Mouse (Mus musculus): ENCODE measurements around the gene Prm2.
"Not testable (repeated sequence)": the region's sequence is repeated elsewhere in the genome, so short reads cannot be mapped to it uniquely, and the experiment has no call there.

The Prm2 gene

DNA sequence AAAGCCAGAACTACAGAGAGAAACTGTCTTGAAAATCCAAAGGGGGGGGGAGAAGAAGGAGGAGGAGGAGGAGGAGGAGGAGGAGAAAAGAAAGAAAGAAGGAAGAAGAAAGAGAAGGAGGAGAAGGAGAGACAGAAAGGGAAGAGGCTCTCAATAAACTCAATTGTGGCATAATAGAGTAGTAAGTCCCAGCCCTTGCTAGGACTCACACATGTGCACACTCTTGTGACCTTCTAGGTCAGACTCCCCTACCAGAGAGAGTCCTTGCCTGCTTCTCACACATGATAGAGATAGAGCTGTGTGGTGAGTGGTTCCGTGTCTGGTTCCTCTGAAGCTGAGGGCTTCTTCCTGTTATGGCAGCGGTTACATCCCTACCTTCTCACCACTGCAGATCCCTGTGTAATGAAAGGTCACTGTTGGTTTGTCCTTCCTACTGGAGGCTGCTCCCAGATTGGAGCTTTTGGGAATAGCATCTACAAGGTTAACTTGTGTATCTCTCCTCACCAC lies 17.0 kb upstream of the Prm2 start, which contains the start of gene Gm11172:
TSS of gene Gm11172 (plus strand) at position 51 of the 507 bp plus-strand sequence.
- no peak for DNase-seq (ENCODE audit: low spot score in 2 of 2)

- no peak for DNase-seq (ENCODE audit: low spot score in 2 of 2)
Observed at GRCm38 (mm10) chr16:10810376-10810775, 14.4 kb upstream of the Prm2 start.

- no peak for DNase-seq (ENCODE audit: low spot score in 2 of 2)
Observed at GRCm38 (mm10) chr16:10805789-10806527, 10.0 kb upstream of the Prm2 start, which contains the start of gene Prm1. Prm1 (minus strand) TSS chr16:10805839.

DNA sequence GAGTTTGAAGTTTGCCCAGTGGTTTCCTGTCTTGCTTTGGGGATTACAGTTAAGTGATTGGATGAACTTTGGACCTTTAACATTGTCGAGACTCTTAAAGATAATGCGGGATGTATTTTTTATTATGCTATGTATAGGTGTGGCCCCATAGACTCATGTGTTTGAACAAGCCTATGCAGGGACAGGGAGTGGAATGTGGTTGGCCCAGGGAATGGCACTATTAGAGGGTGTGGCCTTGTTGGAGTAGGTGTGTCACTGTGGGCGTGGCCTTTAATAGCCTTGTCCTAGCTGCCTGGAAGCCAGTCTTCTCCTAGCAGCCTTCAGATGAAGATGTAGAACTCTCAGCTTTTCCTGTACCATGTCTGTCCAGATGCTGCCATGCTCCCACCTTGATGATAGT lies 6.5 kb upstream of the Prm2 start:
- not testable (repeated sequence) for DNase-seq (ENCODE audit: low spot score in 2 of 2)

GRCm38 (mm10) chr16:10790702-10791101 lies 5.2 kb downstream of the Prm2 start, which contains the start of gene Prm3:
Prm3 (minus strand) TSS chr16:10790914.
- no peak for DNase-seq (ENCODE audit: low spot score in 2 of 2)

DNA sequence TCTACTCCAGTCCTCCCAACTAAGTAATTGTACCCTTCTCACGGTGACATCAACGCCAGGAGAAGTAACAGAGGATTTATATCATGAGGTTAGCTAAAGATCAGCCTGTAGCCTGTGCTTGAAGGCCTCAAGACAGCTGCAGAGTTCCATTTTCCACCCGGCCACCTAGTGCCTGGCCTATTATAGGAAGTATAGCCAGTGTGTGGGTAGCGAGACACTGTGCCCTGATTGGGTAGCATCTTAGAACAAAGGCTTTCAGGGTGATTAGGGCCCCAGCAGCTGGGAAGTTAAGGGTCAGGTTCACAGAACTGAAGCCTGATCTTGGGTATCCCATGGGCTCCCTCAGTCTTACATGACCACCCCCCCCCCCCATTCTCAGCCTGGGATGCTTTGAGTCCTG lies 7.1 kb downstream of the Prm2 start:
- DNase-seq (ENCODE audit: low spot score in 2 of 2), result no peak

GRCm38 (mm10) chr16:10788271-10788670 lies 7.7 kb downstream of the Prm2 start, which contains the start of gene Tnp2:
Tnp2 (minus strand) TSS chr16:10788660.
- DNase-seq (ENCODE audit: low spot score in 2 of 2), result no peak

- no peak for DNase-seq (ENCODE audit: low spot score in 2 of 2)
Observed at GRCm38 (mm10) chr16:10787548-10788058, 8.3 kb downstream of the Prm2 start.

GRCm38 (mm10) chr16:10786782-10787547 lies 9.0 kb downstream of the Prm2 start:
- no peak for DNase-seq (ENCODE audit: low spot score in 2 of 2)

GRCm38 (mm10) chr16:10786288-10786687 lies 9.6 kb downstream of the Prm2 start:
- DNase-seq (ENCODE audit: low spot score in 2 of 2), result peak; percentile 44 to 79

DNA sequence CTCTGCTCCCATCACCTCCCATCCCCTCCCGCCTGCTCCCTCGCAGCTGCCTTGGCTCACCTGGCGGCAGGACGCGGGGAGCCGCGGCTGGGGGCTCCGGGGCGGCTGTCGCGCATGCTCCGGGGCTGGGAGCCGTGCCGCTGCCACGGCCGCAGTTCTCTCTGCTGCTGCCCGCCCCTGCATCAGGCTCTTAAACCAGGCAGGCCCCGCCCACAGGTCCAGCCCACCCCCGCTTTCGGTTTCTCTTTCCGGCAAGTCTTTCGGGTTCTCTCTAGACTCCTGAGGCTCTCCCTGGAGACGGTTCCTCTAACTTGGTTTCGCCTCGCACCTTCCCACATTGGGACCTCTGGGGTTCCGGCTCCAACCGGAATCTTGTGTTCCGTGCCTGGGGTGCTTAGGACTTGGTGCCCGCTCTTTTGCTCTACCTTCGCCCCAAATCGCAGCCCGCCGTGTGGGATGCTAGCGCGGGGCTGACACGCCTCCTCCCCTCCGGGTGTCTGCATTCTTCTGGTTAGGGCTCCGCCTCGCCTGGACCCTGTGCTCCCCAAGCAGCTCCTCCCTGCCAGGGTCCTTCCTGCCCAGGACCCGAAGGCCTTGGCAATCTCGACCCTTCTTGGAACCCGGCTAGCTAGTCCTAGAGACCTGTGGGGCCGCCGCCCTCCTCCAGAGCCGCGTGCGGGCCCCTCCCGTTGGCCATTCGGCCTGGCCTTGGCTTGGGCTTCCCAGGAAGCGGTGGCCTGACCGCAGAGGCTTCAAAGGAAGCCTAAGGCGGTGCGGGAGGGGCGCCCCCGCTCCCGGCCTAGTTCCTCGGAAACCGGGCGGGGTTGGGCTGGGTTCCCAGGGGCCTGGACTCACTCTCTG lies 10.3 kb downstream of the Prm2 start, which contains the start of gene Socs1:
TSS of gene Socs1 (minus strand) at position 166 of the 861 bp plus-strand sequence.
- DNase-seq (ENCODE audit: low spot score in 2 of 2), result peak; percentile 85 to 87

- peak; percentile 85 to 86 for DNase-seq (ENCODE audit: low spot score in 2 of 2)
Observed at GRCm38 (mm10) chr16:10784793-10785370, 11.1 kb downstream of the Prm2 start.

DNA sequence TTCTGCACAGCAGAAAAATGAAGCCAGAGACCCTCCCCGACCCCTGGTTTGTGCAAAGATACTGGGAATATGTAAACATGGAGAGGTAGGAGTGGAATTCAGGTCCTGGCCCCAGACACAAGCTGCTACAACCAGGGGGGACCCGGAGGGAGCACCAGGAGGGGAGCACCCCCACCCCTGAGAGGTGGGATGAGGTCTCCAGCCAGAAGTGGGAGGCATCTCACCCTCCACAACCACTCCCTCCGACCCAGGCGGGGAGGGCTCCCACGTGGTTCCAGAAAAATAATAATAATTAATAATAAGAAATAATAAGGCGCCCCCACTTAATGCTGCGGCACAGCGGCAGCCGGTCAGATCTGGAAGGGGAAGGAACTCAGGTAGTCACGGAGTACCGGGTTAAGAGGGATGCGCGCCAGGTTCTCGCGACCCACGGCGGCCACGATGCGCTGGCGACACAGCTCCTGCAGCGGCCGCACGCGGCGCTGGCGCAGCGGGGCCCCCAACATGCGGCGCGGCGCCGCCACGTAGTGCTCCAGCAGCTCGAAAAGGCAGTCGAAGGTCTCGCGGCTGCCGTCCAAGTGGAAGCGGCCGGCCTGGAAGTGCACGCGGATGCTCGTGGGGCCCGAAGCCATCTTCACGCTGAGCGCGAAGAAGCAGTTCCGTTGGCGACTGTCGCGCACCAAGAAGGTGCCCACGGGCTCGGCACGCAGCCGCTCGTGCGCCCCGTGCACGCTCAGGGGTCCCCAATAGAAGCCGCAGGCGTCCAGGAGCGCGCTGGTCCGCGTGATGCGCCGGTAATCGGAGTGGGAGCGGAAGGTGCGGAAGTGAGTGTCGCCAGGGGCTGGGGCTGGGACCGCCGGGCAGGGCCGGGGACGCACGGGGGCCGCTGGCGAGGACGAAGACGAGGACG lies 11.8 kb downstream of the Prm2 start:
- DNase-seq (ENCODE audit: low spot score in 2 of 2), result no peak

DNA sequence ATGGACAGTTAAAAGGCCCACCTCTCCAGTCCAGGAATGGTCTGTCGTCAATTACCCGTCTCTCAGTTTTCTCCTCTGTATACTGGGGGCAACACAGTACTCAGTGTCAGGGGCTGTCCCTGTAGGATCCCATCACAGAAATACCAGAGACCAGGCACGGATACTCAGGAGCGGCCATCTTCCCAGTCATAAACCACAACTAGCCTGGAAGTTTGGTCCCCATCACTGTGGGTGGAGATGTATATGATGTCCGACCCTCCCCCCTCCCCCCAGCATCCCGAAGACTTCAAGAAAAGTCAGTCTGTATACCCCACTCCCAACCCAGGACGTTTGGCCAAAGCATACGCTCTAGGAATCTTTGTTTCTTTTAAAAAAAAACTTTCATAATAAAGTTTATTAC lies 12.5 kb downstream of the Prm2 start:
- DNase-seq (ENCODE audit: low spot score in 2 of 2), result no peak

DNA sequence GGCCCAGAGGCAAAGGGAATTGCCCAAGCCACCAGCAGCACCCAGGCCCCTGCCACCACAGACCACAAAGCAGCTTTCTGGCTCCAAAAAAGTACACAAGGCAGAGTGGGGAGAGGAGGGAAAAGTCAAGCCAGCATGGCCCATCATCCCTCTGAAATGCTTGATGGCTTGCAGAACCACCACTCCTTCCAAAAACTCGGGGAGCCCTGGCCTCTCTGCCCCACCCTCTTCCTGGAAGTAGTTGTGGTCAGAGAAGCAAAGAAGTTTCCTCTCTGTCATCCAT lies 12.8 kb downstream of the Prm2 start:
- no peak for DNase-seq (ENCODE audit: low spot score in 2 of 2)

DNA sequence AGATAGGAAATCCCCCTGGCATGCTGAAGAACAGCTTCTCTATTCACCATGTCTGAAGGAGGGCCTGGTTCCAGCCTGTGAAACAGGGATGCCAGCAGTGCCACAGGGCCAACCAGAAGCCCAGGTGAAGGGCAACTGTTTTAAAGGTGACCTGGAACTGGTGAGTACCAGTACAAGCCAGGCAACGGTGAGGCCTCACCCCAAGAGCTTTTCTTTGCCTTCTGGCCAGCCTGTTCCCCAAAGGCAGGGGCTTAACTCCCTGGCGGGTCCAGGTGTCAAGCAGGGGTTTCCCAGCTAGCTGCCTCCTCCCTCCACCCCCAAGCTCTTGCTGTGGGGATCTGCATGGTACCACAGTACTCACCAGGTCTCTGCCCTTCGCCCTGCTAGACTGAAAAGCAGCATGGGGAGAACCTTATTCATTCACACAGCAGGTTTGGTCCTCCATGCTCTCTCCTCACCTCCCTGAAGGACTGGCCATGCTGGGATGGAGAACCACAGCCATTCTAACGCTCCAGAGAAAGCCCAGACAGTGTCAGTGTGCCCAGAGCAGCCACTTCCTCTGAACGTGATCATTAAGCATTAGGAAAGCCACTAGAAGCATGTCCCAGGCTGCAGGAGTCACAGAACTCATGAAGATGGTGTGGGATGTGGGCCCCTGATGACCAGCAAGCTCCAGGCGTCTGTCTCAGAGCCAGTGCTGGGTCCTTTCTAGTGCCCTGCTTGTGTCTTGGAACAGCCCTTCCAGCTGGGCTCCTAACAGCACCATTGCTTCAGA lies 13.4 kb downstream of the Prm2 start:
- DNase-seq (ENCODE audit: low spot score in 2 of 2), result no peak

GRCm38 (mm10) chr16:10781862-10782371 lies 14.0 kb downstream of the Prm2 start:
- DNase-seq (ENCODE audit: low spot score in 2 of 2), result no peak

DNA sequence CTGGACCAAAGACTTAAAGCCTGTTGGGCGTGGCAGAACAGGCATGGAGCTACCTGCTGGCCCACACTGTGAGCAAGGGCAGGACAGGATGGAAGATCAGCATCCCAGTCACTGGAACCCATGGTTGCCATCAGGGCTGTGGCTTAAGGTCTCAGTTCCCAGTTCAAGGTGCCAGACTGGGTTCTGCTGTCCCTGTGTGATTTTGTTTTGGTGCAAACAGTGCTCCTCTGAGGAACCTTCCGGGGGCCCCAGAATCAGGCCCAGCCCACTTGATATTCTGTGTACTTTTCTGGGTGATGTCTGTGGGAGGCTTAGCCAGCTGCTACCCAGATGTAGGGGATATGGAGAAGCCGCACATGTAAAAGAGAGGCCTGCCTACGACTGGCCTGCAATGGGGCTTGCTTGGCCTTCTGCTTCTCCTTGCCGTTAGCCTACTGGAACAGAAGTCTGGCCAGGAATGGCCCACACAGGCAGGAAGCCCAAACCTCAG lies 15.3 kb downstream of the Prm2 start:
- no peak for DNase-seq (ENCODE audit: low spot score in 2 of 2)

- DNase-seq (ENCODE audit: low spot score in 2 of 2), result no peak
Observed at GRCm38 (mm10) chr16:10777579-10778160, 18.3 kb downstream of the Prm2 start.

Measured in urinary bladder, adult 18-20 months (tissue).